Mouse (Mus musculus) small intestine, adult 2 months (tissue): ENCODE results near the gene 9930111J21Rik2.
"Not testable (repeated sequence)": the region's sequence is repeated elsewhere in the genome, so short reads cannot be mapped to it uniquely, and the experiment has no call there.

Experiments used
- CTCF ChIP-seq: fragments of 200-500 bp; IDR thresholded peaks from 2 replicates; pipeline ENCODE4 v1.5.1; 2012; ENCODE audit warnings: low read depth, mild to moderate bottlenecking, control low read depth, inconsistent platforms, low read length, moderate library complexity, mixed read lengths; ENCODE audit not compliant: insufficient replicate concordance, insufficient read length; ENCODE audit errors: extremely low read depth
- POLR2A ChIP-seq: fragments of 200-500 bp; IDR thresholded peaks from 2 replicates; pipeline ENCODE4 v1.6.1; 2012; ENCODE audit warnings: low read depth, mild to moderate bottlenecking, control low read depth, inconsistent platforms, low read length, moderate library complexity

GRCm38 (mm10) chr11:48980052-48980451, 71.0 kb downstream of the 9930111J21Rik2 start:
- not testable (repeated sequence) for TF ChIP-seq CTCF, POLR2A
